Mouse (Mus musculus) forebrain, embryonic 11.5 days (tissue): ENCODE data around the gene Snx27. TPM values are rescaled to one million over a fixed set of nuclear protein-coding genes. Genes with fewer than 3 reads are reported as not detected.
A peak's percentile ranks its signal among the peaks of the same experiment; 100 is the strongest.

Source experiments
- ATAC-seq: fragments of 200-750 bp; cut with Nextera tagmentation; replicated peaks from 2 replicates; pipeline ENCODE4 v1.8.0; 2017; ENCODE audit warnings: moderate TSS enrichment; ENCODE audit not compliant: low FRiP score
- DNase-seq: peaks from one replicate; pipeline ENCODE4 v3.0.0-alpha.2; 2017; ENCODE audit warnings: low spot score
- H3K27ac ChIP-seq: fragments of 300-500 bp; sonication (generic); 2 replicates; pipeline ENCODE4 v1.5.1; 2014; ENCODE audit warnings: low read depth, low read length
- H3K27me3 ChIP-seq: fragments of 300-500 bp; sonication (generic); 2 replicates; pipeline ENCODE4 v1.6.1; 2014; ENCODE audit warnings: mild to moderate bottlenecking, low read length, mixed read lengths; ENCODE audit not compliant: control insufficient read depth, insufficient read depth
- H3K36me3 ChIP-seq: fragments of 300-500 bp; sonication (generic); 2 replicates; pipeline ENCODE4 v1.6.1; 2014; ENCODE audit warnings: mild to moderate bottlenecking, low read length, moderate library complexity, mixed read lengths; ENCODE audit not compliant: control insufficient read depth, insufficient read depth
- H3K4me1 ChIP-seq: fragments of 300-500 bp; sonication (generic); replicated peaks from 2 replicates; pipeline ENCODE4 v1.6.1; 2014; ENCODE audit warnings: low read length, mixed read lengths; ENCODE audit not compliant: control insufficient read depth, insufficient read depth
- H3K4me2 ChIP-seq: fragments of 300-500 bp; sonication (generic); 2 replicates; pipeline ENCODE4 v1.6.1; 2014; ENCODE audit warnings: low read depth, mild to moderate bottlenecking, low read length, moderate library complexity, mixed read lengths; ENCODE audit not compliant: severe bottlenecking
- H3K4me3 ChIP-seq: fragments of 300-500 bp; sonication (generic); 2 replicates; pipeline ENCODE4 v1.5.1; 2014; ENCODE audit warnings: low read depth, low read length
- H3K9ac ChIP-seq: fragments of 300-500 bp; sonication (generic); 2 replicates; pipeline ENCODE4 v1.6.1; 2014; ENCODE audit warnings: low read length
- H3K9me3 ChIP-seq: fragments of 300-500 bp; sonication (generic); 2 replicates; pipeline ENCODE4 v1.6.1; 2016; ENCODE audit warnings: low read length, mixed read lengths; ENCODE audit not compliant: control insufficient read depth
- WGBS: fragments of 180-500 bp; shearing (Covaris S2); extraction: QIAGEN DNeasy Blood & Tissue Kit; methylation state at CpG from one replicate; pipeline ENCODE4 v1.1.7; 2014; 5-methylcytosine and 5-hydroxymethylcytosine counted together
- polyA plus RNA-seq: library from polyadenylated mRNA; unstranded; fragments of >200 nt; fragmentation: Nextera tagmentation; extraction: Ambion mirVana; gene quantifications from 2 replicates; pipeline ENCODE4 v1.2.1, GENCODE M21; 2014

The Snx27 gene
- polyA plus RNA-seq, 1 experiment from 2014 or later: 48.5 TPM

DNA sequence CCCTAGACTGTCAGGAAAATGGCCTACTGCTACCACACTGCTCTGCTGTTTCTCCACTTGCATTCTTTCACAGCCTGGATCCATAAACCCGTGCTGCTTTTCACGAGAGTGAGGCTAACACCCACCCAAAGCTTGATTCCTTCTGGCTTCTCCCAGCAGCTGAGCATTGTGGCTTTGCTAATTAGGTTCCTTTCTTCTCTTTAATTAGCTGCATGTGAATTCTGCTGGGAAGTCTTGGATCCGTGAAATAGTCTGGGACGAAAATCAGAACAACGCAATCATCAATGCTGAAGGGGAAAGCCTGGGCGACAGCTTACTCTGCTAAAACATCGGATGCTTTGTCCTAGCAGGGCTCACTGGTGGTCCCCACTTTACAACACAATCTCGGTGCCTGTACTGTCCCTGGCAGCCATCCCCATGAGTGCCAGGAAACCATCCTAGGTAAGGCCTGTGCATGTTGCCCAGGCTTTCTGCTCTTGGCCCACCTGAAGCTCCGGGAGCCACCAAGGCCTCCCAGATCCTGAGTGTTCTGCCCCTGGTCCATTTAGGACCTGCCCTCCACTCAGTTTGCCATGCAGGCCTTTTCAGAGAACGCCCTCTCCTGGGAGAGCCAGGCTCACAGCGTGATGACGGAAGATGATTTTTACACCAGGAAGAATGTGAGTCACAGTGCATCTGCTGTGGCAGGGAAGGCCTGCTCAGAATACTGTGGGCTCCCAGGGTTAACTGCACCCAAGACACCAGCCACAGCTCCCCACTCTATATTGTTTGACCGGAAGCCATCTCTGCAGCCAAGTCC, 116.7 kb downstream of the Snx27 start:
- Histone ChIP-seq H3K4me2 (no peak overlapping the region), H3K27ac (peak overlapping the region; percentile 88), H3K27me3 (no peaks in the 10 kb centered on the region), H3K9me3 (no peaks in the 10 kb centered on the region), H3K9ac (peak overlapping the region; percentile 27; the same call in 1 of the 2 replicates), H3K4me3 (no peak overlapping the region), H3K36me3 (no peaks in the 10 kb centered on the region), H3K4me1 (peaks cover 17% of the 10 kb centered on the region)
- 40% methylated on average over 13 of the region's 13 CpGs for WGBS
- ATAC-seq (peak; percentile 73), DNase-seq (peak; percentile 62)

DNA sequence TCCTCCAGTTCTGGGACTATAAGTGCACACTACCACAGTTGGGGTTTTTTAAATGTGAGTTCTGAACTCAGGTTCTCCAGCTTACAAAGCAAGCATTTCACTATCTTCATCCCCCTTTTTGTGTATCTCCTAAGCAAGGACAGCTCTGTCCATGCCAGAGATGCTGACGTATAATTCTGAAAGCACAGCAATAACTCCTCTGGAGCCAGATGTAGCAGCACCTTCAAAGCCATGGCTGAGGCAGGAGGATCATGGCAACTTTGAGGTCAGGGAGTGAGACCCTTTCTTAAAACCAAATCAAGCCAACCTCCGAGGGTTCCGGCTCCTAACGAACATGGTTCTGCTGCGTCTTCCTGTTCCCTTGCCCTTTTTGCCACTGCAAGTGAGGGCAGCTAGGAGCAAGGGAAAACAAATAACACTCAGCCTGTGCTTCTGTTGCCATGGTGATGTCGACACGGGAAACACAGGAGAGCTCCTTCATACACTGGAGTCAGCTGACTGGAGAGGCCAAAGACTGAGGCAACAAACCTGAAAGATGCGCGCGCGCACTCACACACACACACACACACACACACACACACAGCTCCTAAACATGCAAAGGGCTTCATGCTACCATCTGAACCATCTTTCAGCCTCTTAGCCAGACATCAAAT, 118.5 kb downstream of the Snx27 start:
- Histone ChIP-seq H3K27me3 (no peaks in the 10 kb centered on the region), H3K9me3 (no peaks in the 10 kb centered on the region), H3K27ac (peak overlapping the region; percentile 88), H3K36me3 (no peaks in the 10 kb centered on the region), H3K4me3 (no peak overlapping the region), H3K4me1 (peaks cover 16% of the 10 kb centered on the region), H3K4me2 (peak overlapping the region; percentile 21; the same call in 1 of the 2 replicates), H3K9ac (no peak overlapping the region)
- peak; percentile 67 for DNase-seq
- peak; percentile 81 for ATAC-seq
- WGBS: 43% methylated on average over 11 of the region's 11 CpGs

DNA sequence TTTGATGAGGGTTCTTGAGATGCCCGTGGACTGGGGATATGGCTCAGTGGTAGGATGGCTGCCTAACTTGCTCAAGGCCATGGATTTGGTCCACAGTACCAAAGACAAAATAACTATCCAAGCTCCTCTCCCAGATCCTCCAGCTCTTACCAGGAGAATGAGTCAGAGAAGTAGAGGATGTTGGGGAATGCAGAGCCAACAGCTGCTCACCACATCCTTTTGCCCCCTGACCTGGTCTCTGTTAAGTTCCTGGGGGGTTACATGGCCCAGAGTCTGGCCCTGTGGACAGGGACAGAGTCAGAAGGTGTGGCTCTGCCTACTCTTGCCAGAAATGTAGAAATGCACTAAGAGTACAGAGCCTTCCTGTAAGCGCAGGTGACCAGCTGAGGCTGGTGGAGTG, 122.7 kb downstream of the Snx27 start:
- DNase-seq (no peak), ATAC-seq (no peak)
- H3K4me2 ChIP-seq: no peak overlapping the region
- H3K27me3 ChIP-seq: no peaks in the 10 kb centered on the region
- no peaks in the 10 kb centered on the region for H3K9me3 ChIP-seq
- H3K36me3 ChIP-seq: no peaks in the 10 kb centered on the region
- no peak overlapping the region for H3K27ac ChIP-seq
- H3K9ac ChIP-seq: no peak overlapping the region
- peaks cover 9% of the 10 kb centered on the region for H3K4me1 ChIP-seq
- H3K4me3 ChIP-seq: no peak overlapping the region
- whole genome bisulfite sequencing: 92% methylated on average over 2 of the region's 2 CpGs

DNA sequence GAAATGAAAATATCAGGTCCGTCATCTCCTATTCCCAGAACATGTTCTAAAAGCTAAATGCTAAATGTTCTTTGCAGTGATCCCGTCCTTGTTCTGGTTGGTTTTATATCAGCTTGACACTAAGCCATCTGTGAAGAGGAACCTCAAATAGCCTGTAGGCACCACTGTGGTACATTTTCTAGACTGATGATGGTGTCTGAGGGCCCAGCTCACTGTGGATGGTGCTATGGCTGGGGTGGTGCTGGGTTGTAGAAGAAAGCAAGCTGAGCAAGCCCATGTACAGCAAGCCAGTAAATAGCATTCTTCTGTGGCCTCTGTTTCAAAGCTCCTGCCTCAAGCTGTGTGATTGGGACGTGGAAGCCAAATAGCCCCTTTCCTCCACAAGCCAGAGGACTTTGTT, 125.5 kb downstream of the Snx27 start:
- no peaks in the 10 kb centered on the region for H3K36me3 ChIP-seq
- H3K4me2 ChIP-seq: no peak overlapping the region
- H3K9ac ChIP-seq: no peak overlapping the region
- H3K9me3 ChIP-seq: no peaks in the 10 kb centered on the region
- H3K27me3 ChIP-seq: no peaks in the 10 kb centered on the region
- H3K4me1 ChIP-seq: no peaks in the 10 kb centered on the region
- WGBS: 74% methylated on average over 3 of the region's 3 CpGs
- no peak for ATAC-seq
- no peak overlapping the region; the same call in 1 of the 2 replicates for H3K4me3 ChIP-seq
- no peak overlapping the region for H3K27ac ChIP-seq
- no peak for DNase-seq

DNA sequence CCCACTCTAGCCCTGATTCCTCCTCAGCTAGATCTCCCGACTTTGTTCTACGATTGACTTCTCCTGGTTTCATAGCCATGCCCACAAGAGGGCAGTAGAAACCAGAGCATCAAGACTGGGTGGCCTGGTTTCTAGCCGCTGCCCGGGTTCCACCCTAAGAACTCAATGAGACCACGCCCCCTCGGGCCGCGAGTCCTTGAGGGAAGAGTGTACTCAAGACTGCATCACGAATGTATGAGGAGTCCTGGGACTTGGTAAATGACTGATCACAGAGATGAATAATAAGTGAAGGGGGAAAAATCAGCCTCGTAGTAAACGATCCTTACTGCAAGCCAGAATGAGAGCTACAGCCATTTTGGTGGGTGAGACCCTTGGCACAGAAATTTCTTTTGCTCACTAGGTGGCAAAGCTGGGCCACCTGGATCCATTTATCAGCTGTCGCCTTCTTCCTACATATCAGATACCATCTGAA, 126.0 kb downstream of the Snx27 start:
- peak overlapping the region; percentile 36; the same call in 1 of the 2 replicates for H3K4me2 ChIP-seq
- no peak overlapping the region for H3K9ac ChIP-seq
- H3K4me1 ChIP-seq: no peaks in the 10 kb centered on the region
- peak; percentile 90 for ATAC-seq
- H3K27me3 ChIP-seq: no peaks in the 10 kb centered on the region
- peak; percentile 93 for DNase-seq
- WGBS: 3% methylated on average over 12 of the region's 12 CpGs
- no peaks in the 10 kb centered on the region for H3K36me3 ChIP-seq
- no peak overlapping the region for H3K27ac ChIP-seq
- peak overlapping the region; percentile 14 for H3K4me3 ChIP-seq
- H3K9me3 ChIP-seq: no peaks in the 10 kb centered on the region

DNA sequence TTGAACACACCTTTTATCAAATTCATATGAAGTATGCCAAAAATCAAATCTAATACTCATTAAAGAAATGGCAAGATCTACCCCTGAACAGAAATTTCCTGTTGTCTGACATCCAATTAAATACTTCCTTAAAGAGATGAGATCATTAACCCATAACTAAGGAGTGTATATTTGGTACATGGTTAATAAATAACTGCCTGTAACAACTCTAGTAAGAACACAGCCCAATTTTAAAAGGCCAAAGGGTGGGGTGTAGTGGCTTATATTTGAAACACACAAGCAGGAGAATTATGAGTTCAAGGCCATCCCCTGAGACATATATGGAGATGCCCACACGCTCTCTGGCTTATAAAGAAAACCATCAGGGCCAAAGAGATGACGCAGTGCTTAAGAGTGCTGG, 133.1 kb downstream of the Snx27 start:
- H3K4me3 ChIP-seq: no peak overlapping the region
- H3K4me1 ChIP-seq: no peaks in the 10 kb centered on the region
- no peak overlapping the region for H3K27ac ChIP-seq
- no peak for DNase-seq
- no peak overlapping the region for H3K9ac ChIP-seq
- peaks cover 10% of the 10 kb centered on the region for H3K36me3 ChIP-seq
- no peaks in the 10 kb centered on the region for H3K27me3 ChIP-seq
- no peak for ATAC-seq
- no peaks in the 10 kb centered on the region for H3K9me3 ChIP-seq
- WGBS: 93% methylated on average over 2 of the region's 2 CpGs
- H3K4me2 ChIP-seq: no peak overlapping the region

Other genes starting within 250 kb of the Snx27 start
- gene Them5, start 240.6 kb downstream of the Snx27 start, polyA plus RNA-seq: 0.35 and 0.57 TPM in 2 replicates
- 0.94 and 2.1 TPM in 2 replicates for gene C2cd4d, start 220.3 kb downstream of the Snx27 start, polyA plus RNA-seq
- 0.60 and 1.3 TPM in 2 replicates for gene Rorc, start 209.9 kb downstream of the Snx27 start, polyA plus RNA-seq
- 0.23 and 0.35 TPM in 2 replicates for gene Lingo4, start 184.2 kb downstream of the Snx27 start, polyA plus RNA-seq
- gene Tdrkh, start 169.4 kb downstream of the Snx27 start, polyA plus RNA-seq: 55.0 and 57.5 TPM in 2 replicates
- gene Mrpl9, start 139.4 kb downstream of the Snx27 start, polyA plus RNA-seq: 65.3 and 67.0 TPM in 2 replicates
- 0.40 and 0.76 TPM in 2 replicates for gene Oaz3, start 138.8 kb downstream of the Snx27 start, polyA plus RNA-seq
- 137 and 149 TPM in 2 replicates for gene Celf3, start 104.4 kb downstream of the Snx27 start, polyA plus RNA-seq
- gene Riiad1, start 102.4 kb downstream of the Snx27 start, polyA plus RNA-seq: 12.8 and 15.5 TPM in 2 replicates
- gene Gm10972, start 60.4 kb upstream of the Snx27 start, polyA plus RNA-seq: not detected in 2 replicates
- gene Tuft1, start 76.2 kb upstream of the Snx27 start, polyA plus RNA-seq: 3.8 and 3.9 TPM in 2 replicates
- gene Selenbp2, start 110.8 kb upstream of the Snx27 start, polyA plus RNA-seq: not detected in 2 replicates
- 5.6 and 5.7 TPM in 2 replicates for gene Cgn, start 203.8 kb upstream of the Snx27 start, polyA plus RNA-seq